Mouse (Mus musculus): ENCODE results near the gene Sesn1. TPM values are rescaled to one million over a fixed set of nuclear protein-coding genes. Genes with fewer than 3 reads are reported as not detected.

Gene Sesn1
- polyA plus RNA-seq, 1 experiment, result 55.4 TPM

DNA sequence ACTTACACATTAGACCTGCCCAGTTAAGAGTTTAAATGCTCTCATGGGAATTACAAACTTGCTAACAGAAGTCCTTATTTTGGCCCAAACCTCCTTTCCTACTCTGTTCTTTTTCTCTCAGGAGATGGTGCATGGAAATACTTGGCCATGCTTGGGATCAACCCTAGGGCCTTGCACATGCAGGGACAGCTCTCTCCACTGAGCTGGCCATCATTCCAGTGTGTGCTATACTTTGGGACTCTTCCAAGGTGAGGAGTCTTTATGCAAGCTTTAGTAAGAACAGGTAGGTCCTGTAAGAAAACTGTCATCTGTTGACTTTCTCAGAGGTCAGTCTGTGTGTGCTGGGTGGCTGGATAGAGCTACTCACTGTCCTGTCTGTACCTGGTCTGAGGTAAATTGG, 80.8 kb downstream of the Sesn1 start:
- Histone ChIP-seq H3K36me3 (ENCODE audit: control insufficient read depth, insufficient read depth, low read length) (peaks cover 9% of the 10 kb centered on the region), H3K4me1 (ENCODE audit: control insufficient read depth, insufficient read depth, insufficient read length, low read length) (peaks cover 12% of the 10 kb centered on the region), H3K27me3 (ENCODE audit: control insufficient read depth, insufficient read depth, low read length) (no peaks in the 10 kb centered on the region), H3K4me3 (ENCODE audit: low read depth, low read length) (peak overlapping the region; percentile 28; the same call in 1 of the 2 replicates), H3K27ac (ENCODE audit: insufficient read depth, low read depth, low read length) (peak overlapping the region; percentile 75)
- no peak for TF ChIP-seq POLR2A (IDR thresholded peaks at IDR 0.05; ENCODE audit: low read depth, low read length)
- no peak for TF ChIP-seq CTCF (IDR thresholded peaks at IDR 0.05; ENCODE audit: extremely low read depth, insufficient read length, insufficient replicate concordance, low read depth, low read length)

DNA sequence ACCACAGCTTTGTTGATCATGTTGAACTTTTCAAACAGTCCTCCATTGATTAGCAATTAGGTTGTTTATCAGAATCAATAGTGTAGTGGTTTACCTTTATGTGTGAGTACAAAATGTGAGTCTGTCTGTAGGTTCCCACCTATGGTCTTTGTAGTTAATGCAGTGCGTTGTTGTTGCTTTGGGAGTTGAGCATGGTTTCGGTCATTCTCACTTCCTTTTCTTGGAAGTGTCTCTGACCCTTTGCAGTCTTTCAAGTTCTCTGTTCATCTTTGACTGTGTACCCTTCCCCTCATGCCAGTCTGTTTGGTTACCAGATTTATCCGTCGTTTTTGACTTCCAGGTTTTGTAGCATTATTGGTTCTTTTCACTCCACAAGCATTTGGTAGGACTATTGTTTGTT, 81.6 kb downstream of the Sesn1 start:
- WGBS, result 81% methylated on average over 4 of the region's 4 CpGs
- Histone ChIP-seq H3K4me3 (ENCODE audit: low read depth, low read length) (no peak overlapping the region), H3K36me3 (ENCODE audit: control insufficient read depth, insufficient read depth, low read length) (peaks cover 15% of the 10 kb centered on the region), H3K27me3 (ENCODE audit: control insufficient read depth, insufficient read depth, low read length) (no peaks in the 10 kb centered on the region), H3K27ac (ENCODE audit: insufficient read depth, low read depth, low read length) (peak overlapping the region; percentile 12; the same call in 1 of the 2 replicates), H3K4me1 (ENCODE audit: control insufficient read depth, insufficient read depth, insufficient read length, low read length) (peaks cover 15% of the 10 kb centered on the region)
- no peak for TF ChIP-seq POLR2A (IDR thresholded peaks at IDR 0.05; ENCODE audit: low read depth, low read length)
- no peak for TF ChIP-seq CTCF (IDR thresholded peaks at IDR 0.05; ENCODE audit: extremely low read depth, insufficient read length, insufficient replicate concordance, low read depth, low read length)

DNA sequence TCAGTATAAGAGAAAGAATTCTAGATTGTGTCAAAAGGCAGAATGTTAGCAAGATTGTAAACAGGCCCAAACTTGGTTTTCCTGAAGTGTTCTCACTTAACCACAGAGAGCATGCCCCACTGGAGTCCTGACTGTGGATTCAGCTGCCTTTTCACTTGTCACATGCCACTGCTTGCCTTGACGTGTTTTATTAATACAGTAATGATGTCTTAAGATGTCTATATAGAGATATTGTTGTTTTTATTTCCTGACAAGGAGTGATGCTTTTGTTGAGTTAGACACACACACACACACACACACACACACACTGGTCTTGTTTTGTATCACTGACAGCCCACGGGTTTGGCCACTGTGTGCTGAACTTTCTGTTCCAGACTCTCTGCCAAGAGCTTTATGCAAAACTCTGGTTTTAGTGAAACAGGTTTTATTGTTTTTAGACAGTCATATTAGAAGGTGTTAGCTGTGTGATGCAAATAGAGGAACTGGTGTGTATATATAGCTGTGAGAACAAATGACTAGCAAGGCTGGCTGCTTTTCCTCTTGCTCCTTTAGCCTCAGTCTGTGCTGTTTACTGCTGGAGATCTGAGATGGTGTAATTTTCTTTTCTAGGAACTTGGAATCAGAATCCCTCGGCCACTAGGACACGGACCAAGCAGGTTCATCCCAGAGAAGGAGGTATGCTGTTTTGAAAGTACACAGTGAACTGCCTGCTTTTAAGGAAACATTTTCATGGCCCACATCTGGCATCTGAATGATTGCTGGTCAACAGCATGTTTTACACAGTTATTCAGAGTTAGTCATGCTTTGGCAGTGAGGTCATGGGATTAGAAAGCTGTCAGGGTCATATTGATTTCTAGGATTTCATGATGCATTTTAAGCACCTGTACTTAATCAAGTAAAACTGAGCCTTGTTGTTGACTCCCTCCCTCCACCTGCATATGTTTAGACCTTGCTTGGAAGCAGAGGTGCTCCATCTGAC, 84.0 kb downstream of the Sesn1 start:
- Histone ChIP-seq H3K4me1 (ENCODE audit: control insufficient read depth, insufficient read depth, insufficient read length, low read length) (peaks cover 18% of the 10 kb centered on the region), H3K4me3 (ENCODE audit: low read depth, low read length) (no peak overlapping the region), H3K27me3 (ENCODE audit: control insufficient read depth, insufficient read depth, low read length) (no peaks in the 10 kb centered on the region), H3K36me3 (ENCODE audit: control insufficient read depth, insufficient read depth, low read length) (peaks cover 25% of the 10 kb centered on the region), H3K27ac (ENCODE audit: insufficient read depth, low read depth, low read length) (peak overlapping the region; percentile 78)
- WGBS, result 20% methylated on average over 4 of the region's 4 CpGs
- TF ChIP-seq CTCF (IDR thresholded peaks at IDR 0.05; ENCODE audit: extremely low read depth, insufficient read length, insufficient replicate concordance, low read depth, low read length), result no peak
- no peak for TF ChIP-seq POLR2A (IDR thresholded peaks at IDR 0.05; ENCODE audit: low read depth, low read length)

DNA sequence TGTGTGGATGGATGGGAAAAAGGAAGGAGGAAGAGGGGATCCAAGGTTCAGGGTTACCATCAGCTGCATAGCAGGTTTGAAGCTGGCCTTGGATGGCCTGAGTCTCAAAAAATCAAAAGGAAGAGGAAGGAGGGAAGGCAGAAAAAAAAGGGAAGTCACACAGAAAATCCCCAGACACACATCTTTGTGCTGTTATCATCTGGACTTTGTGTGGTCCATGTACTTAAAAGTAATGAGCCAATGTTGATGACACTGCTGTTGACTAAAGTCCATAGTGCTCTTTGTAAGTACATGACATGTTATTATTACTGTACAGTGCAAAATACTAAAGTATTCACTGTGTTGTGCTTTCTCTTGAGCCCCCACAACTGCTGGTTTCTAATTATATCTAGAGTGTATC, 86.7 kb downstream of the Sesn1 start:
- TF ChIP-seq CTCF (IDR thresholded peaks at IDR 0.05; ENCODE audit: extremely low read depth, insufficient read length, insufficient replicate concordance, low read depth, low read length) (no peak), POLR2A (IDR thresholded peaks at IDR 0.05; ENCODE audit: low read depth, low read length) (no peak)
- Histone ChIP-seq H3K27me3 (ENCODE audit: control insufficient read depth, insufficient read depth, low read length) (no peaks in the 10 kb centered on the region), H3K27ac (ENCODE audit: insufficient read depth, low read depth, low read length) (peak overlapping the region; percentile 86), H3K4me3 (ENCODE audit: low read depth, low read length) (no peak overlapping the region), H3K4me1 (ENCODE audit: control insufficient read depth, insufficient read depth, insufficient read length, low read length) (peaks cover 17% of the 10 kb centered on the region), H3K36me3 (ENCODE audit: control insufficient read depth, insufficient read depth, low read length) (peaks cover 37% of the 10 kb centered on the region)

DNA sequence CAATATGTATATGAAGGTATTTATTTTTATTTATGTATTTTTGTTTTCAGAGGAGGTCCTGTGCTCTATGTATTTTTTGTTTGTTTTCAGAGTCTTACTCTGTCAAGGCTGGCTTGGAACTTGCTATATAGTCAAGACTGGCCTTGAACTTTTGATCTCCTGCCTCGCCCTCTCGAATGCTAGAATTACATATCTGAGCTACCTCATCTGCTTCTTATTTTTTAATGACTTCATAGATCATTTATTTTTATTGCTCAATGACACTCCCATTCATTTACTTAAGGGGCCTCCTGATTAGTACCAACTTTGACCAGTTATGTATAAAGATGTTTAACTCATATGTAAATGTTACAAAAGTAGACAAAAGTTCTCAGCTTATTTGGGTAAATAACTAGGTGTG, 87.1 kb downstream of the Sesn1 start:
- Histone ChIP-seq H3K4me1 (ENCODE audit: control insufficient read depth, insufficient read depth, insufficient read length, low read length) (peaks cover 17% of the 10 kb centered on the region), H3K4me3 (ENCODE audit: low read depth, low read length) (no peak overlapping the region), H3K36me3 (ENCODE audit: control insufficient read depth, insufficient read depth, low read length) (peaks cover 40% of the 10 kb centered on the region), H3K27me3 (ENCODE audit: control insufficient read depth, insufficient read depth, low read length) (no peaks in the 10 kb centered on the region), H3K27ac (ENCODE audit: insufficient read depth, low read depth, low read length) (peak overlapping the region; percentile 82)
- TF ChIP-seq CTCF (IDR thresholded peaks at IDR 0.05; ENCODE audit: extremely low read depth, insufficient read length, insufficient replicate concordance, low read depth, low read length) (no peak), POLR2A (IDR thresholded peaks at IDR 0.05; ENCODE audit: low read depth, low read length) (no peak)
- WGBS, result 43% methylated on average over 2 of the region's 2 CpGs

DNA sequence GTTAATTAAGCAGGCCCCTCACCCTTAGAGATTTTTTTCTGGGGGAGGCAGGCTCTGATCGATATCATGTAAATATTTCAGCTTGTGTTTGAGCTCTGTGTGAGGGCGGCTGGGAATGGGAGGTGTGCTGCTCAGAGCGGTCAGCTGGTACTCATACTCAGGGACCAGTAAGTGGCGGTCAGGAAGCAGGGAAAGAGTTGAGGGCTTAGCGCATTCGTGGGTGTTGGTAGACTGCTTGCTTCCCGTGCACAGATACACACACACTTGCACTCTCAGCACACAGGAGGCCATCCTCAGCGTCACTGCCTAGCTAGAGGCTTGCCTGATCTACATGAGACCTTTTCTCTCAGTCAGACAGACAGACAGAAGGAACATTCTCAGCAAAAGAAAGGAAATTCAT, 91.7 kb downstream of the Sesn1 start:
- 89% methylated on average over 8 of the region's 8 CpGs for WGBS
- H3K36me3 ChIP-seq (ENCODE audit: control insufficient read depth, insufficient read depth, low read length), result peaks cover 65% of the 10 kb centered on the region

DNA sequence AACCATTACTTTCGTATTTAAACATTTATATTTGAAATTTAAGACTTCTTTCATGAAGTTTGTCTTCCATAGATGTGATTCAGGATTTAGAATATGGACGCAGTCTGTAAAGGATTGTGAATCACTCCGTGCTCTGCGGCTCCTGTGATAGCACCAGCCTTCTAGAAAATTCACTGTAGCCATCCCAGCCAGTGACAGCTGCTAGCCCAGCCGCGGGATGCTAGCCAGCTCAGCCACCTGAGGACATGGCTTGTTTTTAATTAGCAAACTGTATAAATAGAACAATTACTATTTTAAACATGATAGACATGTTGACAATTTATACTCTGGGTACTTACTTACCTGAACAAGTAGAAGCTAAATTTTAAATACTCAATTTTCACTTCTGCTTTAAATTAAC, 92.1 kb downstream of the Sesn1 start:
- no peak overlapping the region for H3K4me3 ChIP-seq (ENCODE audit: low read depth, low read length)
- H3K27me3 ChIP-seq (ENCODE audit: control insufficient read depth, insufficient read depth, low read length), result no peaks in the 10 kb centered on the region
- no peak overlapping the region for H3K27ac ChIP-seq (ENCODE audit: insufficient read depth, low read depth, low read length)
- no peak for TF ChIP-seq CTCF (IDR thresholded peaks at IDR 0.05; ENCODE audit: extremely low read depth, insufficient read length, insufficient replicate concordance, low read depth, low read length)
- no peak for TF ChIP-seq POLR2A (IDR thresholded peaks at IDR 0.05; ENCODE audit: low read depth, low read length)
- H3K4me1 ChIP-seq (ENCODE audit: control insufficient read depth, insufficient read depth, insufficient read length, low read length), result peaks cover 3% of the 10 kb centered on the region; the same call in 1 of the 2 replicates
- peaks cover 69% of the 10 kb centered on the region for H3K36me3 ChIP-seq (ENCODE audit: control insufficient read depth, insufficient read depth, low read length)
- WGBS, result 95% methylated on average over 6 of the region's 6 CpGs

More for the DNA sequence above, 91.7 kb downstream of the Sesn1 start:
- Histone ChIP-seq H3K4me1 (ENCODE audit: control insufficient read depth, insufficient read depth, insufficient read length, low read length) (peaks cover 3% of the 10 kb centered on the region; the same call in 1 of the 2 replicates), H3K27me3 (ENCODE audit: control insufficient read depth, insufficient read depth, low read length) (no peaks in the 10 kb centered on the region), H3K4me3 (ENCODE audit: low read depth, low read length) (no peak overlapping the region), H3K27ac (ENCODE audit: insufficient read depth, low read depth, low read length) (no peak overlapping the region)
- no peak for TF ChIP-seq POLR2A (IDR thresholded peaks at IDR 0.05; ENCODE audit: low read depth, low read length)
- no peak for TF ChIP-seq CTCF (IDR thresholded peaks at IDR 0.05; ENCODE audit: extremely low read depth, insufficient read length, insufficient replicate concordance, low read depth, low read length)

Measured in small intestine, adult 2 months (tissue).